8 mouse cellular contexts compared by ENCODE assay signal in genomic region chr7:24531211-24531971, GRCm38 (mm10). TPM values are rescaled to one million over a fixed set of nuclear protein-coding genes. Genes with fewer than 3 reads are reported as not detected.
DNase-seq lines count a peak whose midpoint lies in the region; ATAC-seq and TF ChIP-seq lines count a peak whose summit lies in the region.

No protein-coding gene starts in this region.

- TF ChIP-seq EP300 in lung, postnatal 0 days (IDR thresholded peaks at IDR 0.05) = no peak

- peak overlapping the region; percentile 94 for H3K4me2 ChIP-seq in forebrain, embryonic 13.5 days
- H3K4me2 ChIP-seq in lung, postnatal 0 days (replicated peaks; ENCODE audit: low read depth, low read length) = peak overlapping the region; percentile 95

- peaks cover 3% of the 10 kb centered on the region; the same call in 1 of the 2 replicates for H3K27me3 ChIP-seq in G1E (ENCODE audit: insufficient read depth, low read length)
- H3K27me3 ChIP-seq in forebrain, embryonic 13.5 days = peaks cover 15% of the 10 kb centered on the region
- H3K27me3 ChIP-seq in lung, postnatal 0 days (replicated peaks; ENCODE audit: insufficient read depth, low read length) = no peaks in the 10 kb centered on the region

- WGBS in forebrain, embryonic 13.5 days = under 1% methylated on average over 43 of the region's 43 CpGs
- under 1% methylated on average over 42 of the region's 43 CpGs for WGBS in lung, postnatal 0 days

- H3K4me1 ChIP-seq in G1E (ENCODE audit: insufficient read depth, low read depth, low read length) = peaks cover 32% of the 10 kb centered on the region
- H3K4me1 ChIP-seq in forebrain, embryonic 13.5 days = peaks cover 46% of the 10 kb centered on the region
- peaks cover 4% of the 10 kb centered on the region; the same call in 1 of the 2 replicates for H3K4me1 ChIP-seq in lung, postnatal 0 days (ENCODE audit: insufficient read depth, low read depth, low read length)

- no peak for DNase-seq in G1E (ENCODE audit: low spot score)
- peak; percentile 74 for DNase-seq in cerebellum, adult 11 months
- DNase-seq in heart, postnatal 14 days = peak; percentile 74 to 83
- DNase-seq in layer of hippocampus, adult 2 months (ENCODE audit: low spot score in 2 of 2) = peak; percentile 67 to 68
- peak; percentile 88 for DNase-seq in lung, postnatal 0 days (ENCODE audit: low spot score)
- peak; percentile 55 for DNase-seq in ovary, postnatal 14 days (ENCODE audit: low spot score)
- DNase-seq in thymus, postnatal 14 days = peak; percentile 79

- peak overlapping the region; percentile 74 for H3K4me3 ChIP-seq in G1E (ENCODE audit: low read depth, low read length)
- peak overlapping the region; percentile 74 for H3K4me3 ChIP-seq in forebrain, embryonic 13.5 days
- peak overlapping the region; percentile 92 for H3K4me3 ChIP-seq in layer of hippocampus, adult 2 months
- peak overlapping the region; percentile 61 for H3K4me3 ChIP-seq in lung, postnatal 0 days (ENCODE audit: low read depth, low read length)

- H3K36me3 ChIP-seq in G1E (replicated peaks) = peaks cover 54% of the 10 kb centered on the region
- peaks cover 34% of the 10 kb centered on the region for H3K36me3 ChIP-seq in forebrain, embryonic 13.5 days (ENCODE audit: poor library complexity, severe bottlenecking)
- peaks cover 8% of the 10 kb centered on the region; the same call in 1 of the 2 replicates for H3K36me3 ChIP-seq in lung, postnatal 0 days (ENCODE audit: insufficient read depth, low read length)

- no peaks in the 10 kb centered on the region for H3K9me3 ChIP-seq in G1E (replicated peaks)
- no peaks in the 10 kb centered on the region for H3K9me3 ChIP-seq in forebrain, embryonic 13.5 days (replicated peaks)
- H3K9me3 ChIP-seq in lung, postnatal 0 days (ENCODE audit: low read length) = no peaks in the 10 kb centered on the region

- H3K27ac ChIP-seq in forebrain, embryonic 13.5 days = peak overlapping the region; percentile 89
- H3K27ac ChIP-seq in layer of hippocampus, adult 2 months = peak overlapping the region; percentile 98
- H3K27ac ChIP-seq in lung, postnatal 0 days (ENCODE audit: low read length) = peak overlapping the region; percentile 81

- TF ChIP-seq CTCF in G1E (IDR thresholded peaks at IDR 0.05; ENCODE audit: low read depth, low read length) = no peak
- peak; percentile 88 for TF ChIP-seq CTCF in layer of hippocampus, adult 2 months (conservative IDR thresholded peaks at IDR 0.05)
- TF ChIP-seq CTCF in lung, postnatal 0 days (IDR thresholded peaks at IDR 0.05) = peak; percentile 92

- no peak for ATAC-seq in G1E (ENCODE audit: extremely low read depth, insufficient number of reproducible peaks, low FRiP score, poor library complexity, severe bottlenecking)
- ATAC-seq in forebrain, embryonic 13.5 days = peak; percentile 65
- ATAC-seq in lung, postnatal 0 days = peak; percentile 59

- intact Hi-C loops in heart, postnatal 14 days (cut with DNase I) = no loop called here

- peak overlapping the region; percentile 96 for H3K9ac ChIP-seq in forebrain, embryonic 13.5 days
- H3K9ac ChIP-seq in lung, postnatal 0 days (replicated peaks; ENCODE audit: low read depth) = peak overlapping the region; percentile 75

RNA-seq across cellular contexts. Expression of gene Irgq, which starts 0.9 kb away (rescaled TPM):
- 5.5 and 6.2 TPM in 2 replicates for total RNA-seq in G1E (2014; fragmentation: Nextera tagmentation)
- 4.0 and 4.6 TPM in 2 replicates for total RNA-seq in G1E (2017)
- 3.6 and 3.9 TPM in 2 replicates for polyA plus RNA-seq in G1E (2012)
- 15.1 and 17.4 TPM in 2 replicates for polyA plus RNA-seq in forebrain, embryonic 13.5 days (2015; fragmentation: Nextera tagmentation; extraction: Ambion mirVana)
- 10 to 100 TPM; 18.2 to 19.5 TPM for total RNA-seq in heart, postnatal 14 days (2021)
- total RNA-seq in layer of hippocampus, adult 2 months (2021) = 10 to 100 TPM; 61.9 to 63.0 TPM
- polyA plus RNA-seq in lung, postnatal 0 days (2015; fragmentation: Nextera tagmentation; extraction: Ambion mirVana) = 3.5 and 4.0 TPM in 2 replicates

RNA-seq across cellular contexts. Expression of gene Pinlyp, which starts 14.5 kb away (rescaled TPM):
- total RNA-seq in G1E (2014; fragmentation: Nextera tagmentation) = not detected in 2 replicates
- not detected in 2 replicates for total RNA-seq in G1E (2017)
- not detected in 2 replicates for polyA plus RNA-seq in G1E (2012)
- not detected in 2 replicates for polyA plus RNA-seq in forebrain, embryonic 13.5 days (2015; fragmentation: Nextera tagmentation; extraction: Ambion mirVana)
- not detected for total RNA-seq in heart, postnatal 14 days (2021)
- total RNA-seq in layer of hippocampus, adult 2 months (2021) = not detected
- 0.19 and 0.39 TPM in 2 replicates for polyA plus RNA-seq in lung, postnatal 0 days (2015; fragmentation: Nextera tagmentation; extraction: Ambion mirVana)

RNA-seq across cellular contexts. Expression of gene Xrcc1, which starts 14.7 kb away (rescaled TPM):
- total RNA-seq in G1E (2014; fragmentation: Nextera tagmentation) = 52.7 and 69.8 TPM in 2 replicates
- total RNA-seq in G1E (2017) = 79.2 and 85.9 TPM in 2 replicates
- 211 and 326 TPM in 2 replicates for polyA plus RNA-seq in G1E (2012)
- polyA plus RNA-seq in forebrain, embryonic 13.5 days (2015; fragmentation: Nextera tagmentation; extraction: Ambion mirVana) = 89.6 and 99.1 TPM in 2 replicates
- 10 to 100 TPM; 23.8 to 26.3 TPM for total RNA-seq in heart, postnatal 14 days (2021)
- total RNA-seq in layer of hippocampus, adult 2 months (2021) = 10 to 100 TPM; 38.9 to 40.9 TPM
- polyA plus RNA-seq in lung, postnatal 0 days (2015; fragmentation: Nextera tagmentation; extraction: Ambion mirVana) = 35.4 and 37.0 TPM in 2 replicates

RNA-seq across cellular contexts. Expression of gene AC161166.1, which starts 19.1 kb away (rescaled TPM):
- total RNA-seq in G1E (2014; fragmentation: Nextera tagmentation) (not detected in 2 replicates), G1E (2017) (0.22 TPM in 1 of 2 replicates, not detected in the other)
- not detected in 2 replicates for polyA plus RNA-seq in G1E (2012)
- polyA plus RNA-seq in forebrain, embryonic 13.5 days (2015; fragmentation: Nextera tagmentation; extraction: Ambion mirVana) = 0.97 and 1.1 TPM in 2 replicates
- total RNA-seq in heart, postnatal 14 days (2021) = not detected
- not detected for total RNA-seq in layer of hippocampus, adult 2 months (2021)
- polyA plus RNA-seq in lung, postnatal 0 days (2015; fragmentation: Nextera tagmentation; extraction: Ambion mirVana) = 0.06 and 0.10 TPM in 2 replicates

RNA-seq across cellular contexts. Expression of gene Zfp428, which starts 24.6 kb away (rescaled TPM):
- total RNA-seq in G1E (2014; fragmentation: Nextera tagmentation) (1.7 and 2.6 TPM in 2 replicates), G1E (2017) (3.8 and 4.4 TPM in 2 replicates)
- polyA plus RNA-seq in G1E (2012) = 39.9 and 53.3 TPM in 2 replicates
- polyA plus RNA-seq in forebrain, embryonic 13.5 days (2015; fragmentation: Nextera tagmentation; extraction: Ambion mirVana) = 214 and 220 TPM in 2 replicates
- 10 to 100 TPM; 13.8 to 14.7 TPM for total RNA-seq in heart, postnatal 14 days (2021)
- 10 to 100 TPM; 32.6 to 41.6 TPM for total RNA-seq in layer of hippocampus, adult 2 months (2021)
- 13.1 and 17.0 TPM in 2 replicates for polyA plus RNA-seq in lung, postnatal 0 days (2015; fragmentation: Nextera tagmentation; extraction: Ambion mirVana)
